Mouse (Mus musculus) kidney, postnatal 25 days (tissue): Measurements from ENCODE around the gene Eed.

ENCODE experiments used
- DNase-seq, 2 experiments: peaks; one replicate each; pipeline ENCODE4 v3.0.0; 2021; ENCODE audit warnings: mixed read lengths in 2 of 2

Eed gene

GRCm38 (mm10) chr7:89907950-89908349, 72.8 kb downstream of the Eed start:
- DNase-seq: peak; percentile 59 to 85
